Mouse (Mus musculus) left cerebral cortex, adult 11 months (tissue): Measurements from ENCODE around the gene Nsd1.
"Not testable (repeated sequence)": the region's sequence is repeated elsewhere in the genome, so short reads cannot be mapped to it uniquely, and the experiment has no call there.

Experiments used
- DNase-seq: peaks from one replicate; pipeline ENCODE4 v3.0.0; 2022; ENCODE audit warnings: low spot score

Nsd1 gene

DNA sequence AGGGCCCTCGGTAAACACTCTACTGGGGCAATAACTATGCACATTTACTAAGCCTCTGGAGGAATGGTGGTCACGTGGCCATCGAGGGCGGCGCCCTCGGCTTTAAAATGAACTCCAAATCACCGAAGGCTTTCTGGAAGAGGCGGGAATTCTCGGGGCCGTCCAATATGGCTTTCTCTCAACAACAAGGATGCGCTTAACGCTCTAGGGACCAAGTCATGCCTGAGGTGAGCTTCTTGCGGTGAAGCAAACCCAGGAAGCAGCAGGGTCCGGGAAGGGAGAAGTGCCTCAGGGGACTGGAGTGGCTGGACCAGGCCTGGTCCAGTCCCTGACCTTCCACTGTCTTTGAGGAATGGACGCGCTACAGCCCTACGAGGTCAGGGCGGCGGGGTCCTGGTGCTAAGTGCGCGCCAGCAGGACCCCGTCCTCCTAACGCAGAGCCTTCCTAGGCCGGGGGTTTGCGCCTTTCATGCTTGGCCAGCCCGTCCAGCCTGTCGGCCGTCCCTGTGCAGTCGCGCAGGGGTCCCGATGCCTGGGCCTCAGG lies at the start of gene Nsd1:
Nsd1 (plus strand) TSS at position 134 of the 544 bp plus-strand sequence.
- DNase-seq = no peak

DNA sequence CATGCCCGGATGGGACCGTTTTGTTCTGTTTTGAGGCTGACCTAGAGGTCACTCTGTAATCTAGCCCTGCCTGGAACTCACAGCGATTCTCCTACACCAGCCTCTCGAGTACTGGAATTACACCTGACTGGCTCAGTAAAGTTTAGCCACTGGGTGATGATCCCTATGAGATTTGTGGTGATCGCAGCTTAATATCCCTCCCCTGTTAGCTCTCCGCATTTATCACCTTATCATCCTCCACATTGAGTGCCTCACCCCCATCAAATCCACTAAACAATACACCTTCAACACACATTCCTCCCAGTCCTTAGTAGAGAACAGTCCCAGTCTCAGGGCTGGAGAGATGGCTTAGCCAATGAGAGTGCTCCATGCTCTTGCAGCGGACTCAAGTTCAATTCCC lies 47.2 kb upstream of the Nsd1 start:
- DNase-seq = no peak

DNA sequence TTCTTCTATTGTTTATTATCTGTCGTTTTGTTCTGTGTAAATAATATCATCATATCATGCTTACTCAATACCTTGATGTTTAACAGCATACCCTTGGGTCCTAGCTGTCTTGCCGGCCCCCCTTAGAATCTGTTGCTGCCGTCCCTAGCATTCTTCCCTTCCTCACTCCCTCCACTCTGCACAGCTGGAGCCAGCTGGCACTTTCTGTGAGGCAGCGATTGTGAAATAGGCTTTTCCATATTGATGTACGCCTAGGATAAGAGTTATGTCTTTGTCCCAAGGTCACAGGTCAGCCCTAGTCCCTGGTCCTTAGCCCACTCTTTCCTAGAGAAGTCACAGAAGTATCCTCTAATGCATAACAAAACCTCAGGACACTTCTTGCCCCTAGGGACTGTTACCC lies 46.0 kb upstream of the Nsd1 start:
- DNase-seq = no peak

DNA sequence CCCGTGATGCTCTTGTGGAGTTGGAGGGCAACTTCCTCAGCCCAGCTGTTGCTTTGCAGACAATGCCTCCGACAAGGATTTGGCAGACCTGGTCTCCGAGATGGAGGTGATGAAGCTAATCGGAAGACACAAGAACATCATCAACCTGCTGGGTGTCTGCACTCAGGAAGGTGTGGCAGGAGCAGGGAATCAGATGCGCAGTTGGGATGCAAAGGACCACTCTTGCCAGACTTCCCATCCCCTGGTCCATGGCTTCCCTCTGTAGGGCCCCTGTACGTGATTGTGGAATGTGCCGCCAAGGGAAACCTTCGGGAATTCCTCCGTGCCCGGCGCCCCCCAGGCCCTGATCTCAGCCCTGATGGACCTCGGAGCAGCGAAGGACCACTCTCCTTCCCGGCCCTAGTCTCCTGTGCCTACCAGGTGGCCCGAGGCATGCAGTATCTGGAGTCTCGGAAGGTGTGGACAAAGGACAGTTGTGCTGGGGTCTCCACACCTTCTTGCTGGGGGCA lies 43.7 kb upstream of the Nsd1 start:
- no peak for DNase-seq

DNA sequence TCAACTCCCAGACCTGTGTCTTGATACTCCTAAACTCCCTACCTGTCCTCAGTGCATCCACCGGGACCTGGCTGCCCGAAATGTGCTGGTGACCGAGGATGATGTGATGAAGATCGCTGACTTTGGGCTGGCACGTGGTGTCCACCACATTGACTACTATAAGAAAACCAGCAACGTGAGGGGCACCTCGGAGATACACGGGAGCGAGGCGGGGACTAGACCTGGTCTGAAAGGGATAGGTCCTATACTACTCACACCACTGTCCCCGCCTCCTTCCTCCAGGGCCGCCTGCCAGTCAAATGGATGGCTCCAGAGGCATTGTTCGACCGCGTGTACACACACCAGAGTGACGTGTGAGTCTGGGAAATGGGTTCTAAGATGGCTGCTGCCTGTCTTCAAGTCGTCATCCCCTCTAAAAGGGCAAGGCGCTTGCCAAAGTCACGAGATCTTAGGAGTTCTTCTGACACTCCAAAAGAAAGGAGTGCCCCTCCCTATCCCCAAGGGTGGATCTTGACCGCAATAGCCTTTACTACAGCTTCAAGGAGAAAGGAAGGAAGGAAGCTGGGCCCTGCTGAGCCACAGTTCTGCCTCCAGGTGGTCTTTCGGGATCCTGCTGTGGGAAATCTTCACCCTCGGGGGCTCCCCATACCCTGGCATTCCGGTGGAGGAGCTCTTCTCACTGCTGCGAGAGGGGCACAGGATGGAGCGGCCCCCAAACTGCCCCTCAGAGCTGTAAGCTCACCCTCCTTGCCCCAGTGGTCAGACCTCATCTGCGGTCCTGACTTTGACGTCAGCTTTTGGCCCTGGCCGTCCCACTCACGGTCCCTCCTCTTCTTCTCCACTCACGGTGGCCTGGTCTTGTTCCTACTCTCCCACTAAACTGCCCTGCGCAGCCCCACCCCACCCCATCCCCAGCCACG lies 42.5 kb upstream of the Nsd1 start:
- DNase-seq = no peak

DNA sequence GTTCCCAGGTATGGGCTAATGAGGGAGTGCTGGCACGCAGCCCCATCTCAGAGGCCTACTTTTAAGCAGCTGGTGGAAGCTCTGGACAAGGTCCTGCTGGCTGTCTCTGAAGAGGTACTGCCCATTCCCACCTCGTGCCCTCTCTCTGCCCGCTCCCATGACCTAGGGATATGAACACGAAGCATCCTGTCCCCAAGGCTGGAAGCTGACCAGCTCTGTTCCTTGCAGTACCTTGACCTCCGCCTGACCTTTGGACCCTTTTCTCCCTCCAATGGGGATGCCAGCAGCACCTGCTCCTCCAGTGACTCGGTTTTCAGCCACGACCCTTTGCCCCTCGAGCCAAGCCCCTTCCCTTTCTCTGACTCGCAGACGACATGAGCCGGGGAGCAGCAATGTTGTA lies 41.8 kb upstream of the Nsd1 start:
- DNase-seq = no peak

DNA sequence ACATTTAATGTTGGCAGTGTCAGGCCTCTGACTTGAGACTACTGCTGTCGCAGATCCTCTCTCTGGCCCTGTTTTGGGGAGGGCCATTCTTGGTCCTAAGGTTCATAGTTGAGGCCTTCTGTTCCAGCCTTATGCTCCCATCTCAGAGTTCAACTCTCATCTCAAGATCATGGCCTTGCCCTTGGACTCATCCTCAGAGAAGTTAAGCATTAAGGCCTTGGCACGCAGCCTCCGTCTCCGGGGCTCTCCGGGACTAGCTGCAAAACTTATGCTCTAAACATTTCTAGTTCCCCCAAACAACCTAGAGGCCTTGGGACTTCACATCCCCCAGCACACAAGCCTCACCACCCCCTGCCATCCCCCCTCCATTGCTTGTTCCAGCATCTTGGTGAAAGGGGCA lies 41.3 kb upstream of the Nsd1 start:
- DNase-seq = no peak

DNA sequence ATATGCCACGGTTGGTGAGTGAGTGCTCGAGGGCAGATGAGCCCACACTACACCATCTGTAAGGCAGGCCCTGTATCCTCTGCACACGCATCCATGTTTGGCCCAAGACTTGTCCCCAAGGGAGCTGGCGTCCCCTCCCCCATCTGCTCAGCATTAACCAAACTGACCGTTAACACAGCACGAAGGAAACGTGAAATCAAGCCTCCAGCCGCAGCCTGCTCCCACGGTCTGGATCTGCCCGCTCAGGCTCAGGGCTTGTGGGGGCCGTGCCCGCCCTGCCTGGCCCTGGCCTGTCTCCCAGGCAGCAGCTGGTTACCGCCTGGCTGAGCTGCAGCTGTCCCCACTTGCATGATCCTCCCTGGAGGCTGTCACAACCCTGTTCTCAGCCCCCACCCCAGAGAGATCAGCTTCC lies 40.6 kb upstream of the Nsd1 start:
- no peak for DNase-seq

DNA sequence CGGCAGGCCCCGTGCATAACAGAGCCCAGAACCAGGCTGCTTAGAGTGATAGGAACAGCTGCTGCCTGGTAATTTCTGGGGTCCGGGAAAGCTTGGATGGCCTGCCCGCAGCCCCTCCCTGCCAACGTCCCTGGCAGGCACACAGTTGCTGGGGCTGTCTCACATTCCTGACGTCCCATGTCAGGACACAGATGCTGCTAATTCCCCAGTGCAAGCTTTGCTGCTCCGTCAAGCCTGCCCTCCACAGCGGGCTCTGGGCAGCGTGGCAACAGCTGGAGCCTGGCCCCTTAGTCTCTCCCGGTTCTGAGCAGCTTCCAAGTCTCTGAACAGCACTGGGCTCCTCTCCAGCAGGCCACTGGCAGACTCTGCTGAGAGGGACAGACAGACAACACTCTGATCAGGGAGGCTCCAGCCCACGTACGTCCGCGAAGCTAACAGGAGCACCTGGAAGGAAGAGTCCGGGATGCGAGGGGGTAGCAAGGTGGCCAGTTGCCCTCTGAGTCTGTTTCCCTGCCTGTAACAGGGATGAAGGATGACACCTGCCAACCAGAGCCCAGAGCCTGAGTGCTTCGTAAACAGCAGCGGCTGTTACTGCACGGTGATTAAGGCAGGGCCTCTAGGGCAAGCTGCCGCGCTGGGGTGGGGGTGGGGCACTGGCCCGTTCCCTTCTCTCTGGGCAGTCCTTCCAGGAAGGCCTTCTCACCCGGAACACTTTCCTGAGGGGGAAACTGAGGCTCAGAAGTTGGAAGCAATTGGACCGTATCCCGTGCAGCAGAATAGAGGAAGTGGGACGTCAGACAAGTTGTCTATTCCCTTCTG lies 37.9 kb upstream of the Nsd1 start:
- DNase-seq = peak; percentile 63

DNA sequence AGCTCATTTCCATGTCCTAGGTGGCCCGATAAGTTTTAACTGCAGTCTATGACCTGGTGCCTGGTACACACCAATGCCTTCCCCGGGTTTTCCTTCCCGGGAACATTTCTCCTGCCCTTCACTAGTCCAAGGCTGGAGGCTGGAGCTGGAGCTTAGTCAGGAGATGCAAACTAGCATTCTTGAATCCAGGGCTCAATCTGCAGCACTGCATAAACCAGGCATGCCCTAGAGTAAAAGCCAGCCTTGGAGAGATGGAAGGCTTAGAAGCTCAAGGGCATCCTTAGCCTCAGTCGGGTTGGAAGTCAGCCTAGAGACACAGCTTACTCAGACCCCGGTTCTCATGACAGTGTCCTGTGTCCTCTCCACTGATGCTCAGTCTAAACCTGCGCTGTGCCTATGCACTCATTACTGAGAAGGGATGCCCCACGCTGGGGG lies 37.2 kb upstream of the Nsd1 start:
- no peak for DNase-seq

DNA sequence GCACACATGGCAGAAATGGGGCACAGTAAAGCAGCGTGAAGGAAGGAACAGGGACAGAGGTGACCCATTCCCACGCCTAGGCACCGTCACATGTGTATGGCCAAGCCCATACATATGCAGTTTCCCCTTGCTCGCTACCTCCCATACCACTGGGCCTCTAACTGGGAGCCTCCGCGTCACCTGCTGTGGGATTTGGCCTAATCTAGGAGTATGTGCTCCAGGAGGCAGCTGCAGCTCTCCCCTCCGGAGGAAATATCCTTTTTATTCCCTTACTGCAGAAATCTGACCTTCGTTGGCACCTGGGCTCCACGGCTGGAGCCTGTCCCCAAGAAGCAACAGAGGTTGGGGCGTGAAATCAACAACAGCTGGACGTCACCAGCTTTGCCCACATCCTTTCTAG lies 35.2 kb upstream of the Nsd1 start:
- no peak for DNase-seq

DNA sequence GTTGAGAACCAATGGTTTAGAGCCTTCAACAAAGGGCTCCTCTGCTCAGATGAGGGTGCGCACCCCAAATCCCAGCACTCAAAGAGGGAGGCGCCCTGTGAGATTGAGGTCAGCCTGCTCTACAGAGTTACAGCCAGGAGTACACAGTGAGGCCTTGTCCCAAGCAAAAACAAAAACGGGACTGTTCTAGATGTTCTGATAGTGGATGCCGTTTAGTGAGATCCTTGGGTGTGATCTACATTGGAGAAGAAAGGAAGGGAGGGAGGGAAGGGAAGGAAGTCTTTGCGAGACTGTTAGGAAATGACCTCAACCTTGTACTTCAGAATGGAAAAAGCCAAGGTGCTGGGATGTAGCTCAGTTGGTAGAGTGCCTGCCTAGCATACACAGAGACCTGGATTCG lies 33.3 kb upstream of the Nsd1 start:
- no peak for DNase-seq

DNA sequence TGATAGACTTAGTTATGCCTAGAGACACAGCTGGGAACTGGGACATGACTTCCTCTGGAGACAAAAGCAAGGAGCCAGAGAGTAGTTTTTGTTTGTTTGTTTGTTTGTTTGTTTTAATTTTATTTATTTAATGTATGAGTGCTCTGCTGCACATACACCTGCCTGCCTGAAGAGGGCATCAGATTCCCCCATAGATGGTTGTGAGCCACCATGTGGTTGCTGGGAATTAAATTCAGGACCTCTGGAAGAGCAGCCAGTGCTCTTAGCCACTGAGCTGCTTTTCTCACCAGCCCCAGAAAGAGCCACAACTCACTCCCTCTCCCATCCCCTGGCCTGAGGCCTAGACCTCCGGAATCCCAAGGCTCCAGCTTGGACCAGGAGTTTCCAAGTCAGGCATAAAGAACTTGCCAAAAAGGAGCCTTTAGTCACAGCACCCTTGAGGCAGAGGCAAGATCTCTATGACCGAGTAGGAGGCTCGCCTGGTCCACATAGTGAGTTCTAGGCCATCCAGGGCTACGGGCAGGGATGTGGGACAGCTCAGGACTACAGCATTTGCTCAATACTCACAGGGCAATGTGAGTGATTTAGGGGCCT lies 31.6 kb upstream of the Nsd1 start:
- DNase-seq = no peak

DNA sequence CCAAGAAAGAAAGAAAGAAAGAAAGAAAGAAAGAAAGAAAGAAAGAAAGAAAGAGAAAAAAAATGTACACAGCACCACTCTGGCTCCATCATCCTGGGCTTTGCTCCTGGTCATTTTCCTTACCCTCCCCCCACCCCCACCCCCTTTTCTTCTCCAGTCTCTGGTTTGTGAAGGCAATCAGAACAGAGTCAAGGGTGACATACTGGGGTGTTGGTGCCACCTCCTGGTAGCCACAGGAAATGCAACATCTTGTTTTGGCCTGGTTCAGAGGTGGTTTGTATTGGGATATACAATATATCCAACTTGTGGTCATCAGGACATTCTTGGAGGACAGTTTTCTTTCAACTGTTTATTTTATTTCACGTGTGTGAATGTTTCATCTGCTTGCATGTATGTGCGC lies 31.0 kb upstream of the Nsd1 start:
- peak; percentile 75 for DNase-seq

DNA sequence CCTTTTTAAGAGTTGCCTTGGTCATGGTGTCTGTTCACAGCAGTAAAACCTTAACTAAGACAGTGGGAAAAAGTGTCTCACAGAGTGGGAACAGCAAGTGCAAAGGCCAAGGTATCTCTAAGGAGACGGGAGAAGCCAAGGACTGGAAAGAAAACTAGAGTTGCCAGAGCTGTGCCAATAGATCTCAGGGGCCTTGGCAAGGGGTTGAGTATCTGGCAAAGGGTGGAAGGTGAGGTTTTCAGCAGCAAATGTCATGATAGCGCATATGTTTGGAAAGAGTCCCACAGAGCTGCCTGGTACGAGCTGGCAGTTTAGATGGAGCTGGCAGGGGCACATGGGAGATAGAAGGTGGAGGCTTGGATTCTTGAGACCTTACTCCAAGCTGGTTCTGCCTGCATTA lies 30.0 kb upstream of the Nsd1 start:
- DNase-seq = no peak

DNA sequence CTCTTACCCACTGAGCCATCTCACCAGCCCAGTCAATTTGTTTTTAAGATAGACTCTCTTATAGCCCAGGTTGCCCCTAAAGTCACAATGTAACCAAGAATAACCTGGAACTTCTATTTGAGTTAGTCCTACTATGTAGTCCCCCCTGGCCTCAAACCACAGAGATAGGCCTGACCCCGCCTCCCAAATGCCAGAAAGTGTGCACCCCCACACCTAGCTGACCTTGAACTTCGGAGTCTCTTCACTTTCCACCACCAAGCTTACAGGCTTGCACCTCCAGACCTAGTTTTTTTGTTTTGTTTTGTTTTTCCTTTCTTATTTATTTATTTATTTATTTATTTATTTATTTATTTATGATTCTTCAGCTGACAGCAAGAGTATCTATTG lies 27.8 kb upstream of the Nsd1 start:
- DNase-seq = no peak

DNA sequence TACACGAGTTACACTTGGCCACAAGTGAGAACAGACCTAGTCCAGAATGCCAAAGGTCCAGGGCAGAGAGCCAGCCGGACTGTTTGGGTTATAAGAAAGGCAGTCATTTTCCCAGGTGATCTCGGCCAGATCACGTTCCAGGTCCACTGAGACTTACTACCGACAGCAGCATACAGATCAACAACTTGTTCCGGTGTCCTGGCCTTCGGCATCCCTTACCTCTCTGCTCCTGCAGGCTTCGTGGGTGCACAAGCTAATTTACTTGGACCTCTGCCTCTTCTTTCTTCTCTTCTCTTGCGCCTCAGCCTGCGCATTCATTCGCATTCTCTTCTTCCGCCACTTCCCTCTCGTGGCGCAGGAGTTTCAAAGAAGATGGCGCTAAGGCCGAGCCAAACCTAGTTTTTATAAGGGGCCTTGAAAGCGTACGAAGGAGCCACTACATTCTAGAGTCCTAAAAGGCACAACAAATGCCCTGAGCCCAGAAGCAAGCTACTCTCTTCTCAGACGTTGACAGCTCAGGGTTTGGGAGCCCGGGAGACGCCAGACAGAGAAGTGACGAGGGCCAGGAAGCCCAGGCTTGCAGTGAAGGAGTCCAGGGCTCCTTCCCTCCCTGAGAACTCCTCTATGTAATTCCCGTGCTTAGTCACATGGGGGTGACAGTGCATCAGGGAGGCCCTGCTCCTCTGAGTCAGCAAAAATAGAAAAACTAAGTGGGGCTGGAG lies 27.2 kb upstream of the Nsd1 start:
- peak; percentile 58 for DNase-seq

DNA sequence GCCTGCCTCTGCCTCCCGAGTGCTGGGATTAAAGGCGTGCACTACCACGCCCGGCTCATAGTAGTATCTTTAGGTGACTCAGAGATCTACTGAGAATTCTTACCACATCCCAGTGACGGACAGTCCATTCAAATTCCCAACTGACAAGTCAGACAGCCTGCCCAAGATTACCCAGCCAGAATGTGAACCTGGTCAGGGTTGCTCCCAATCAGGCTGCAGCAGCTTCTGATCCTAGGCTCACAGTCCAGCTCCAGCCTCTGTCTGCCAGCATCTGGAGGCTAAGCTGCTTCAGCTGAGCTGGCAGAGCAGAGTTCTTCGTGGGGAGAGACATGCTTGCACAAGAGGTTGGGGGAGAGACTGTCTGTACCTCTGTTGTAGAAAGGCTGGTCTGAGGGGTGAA lies 26.2 kb upstream of the Nsd1 start:
- no peak for DNase-seq

DNA sequence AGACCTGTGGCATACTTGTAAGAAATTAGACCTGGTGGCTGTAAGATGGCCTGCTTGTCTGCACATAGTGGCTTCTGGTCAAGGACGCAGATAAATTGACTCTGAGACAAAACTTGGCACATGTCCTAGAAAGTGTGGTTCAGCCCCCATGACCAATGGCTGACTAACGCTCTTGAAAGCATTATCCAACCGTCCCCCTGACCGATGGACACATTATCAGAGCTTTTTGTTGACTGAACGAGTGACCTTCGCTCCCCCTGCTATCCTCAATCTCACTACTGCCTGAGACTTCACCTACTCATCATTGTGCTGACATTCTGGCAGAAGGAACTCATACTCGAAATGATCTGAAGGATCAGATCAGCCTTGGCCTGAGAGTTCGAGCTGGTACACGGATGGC lies 22.5 kb upstream of the Nsd1 start:
- DNase-seq = not testable (repeated sequence)

DNA sequence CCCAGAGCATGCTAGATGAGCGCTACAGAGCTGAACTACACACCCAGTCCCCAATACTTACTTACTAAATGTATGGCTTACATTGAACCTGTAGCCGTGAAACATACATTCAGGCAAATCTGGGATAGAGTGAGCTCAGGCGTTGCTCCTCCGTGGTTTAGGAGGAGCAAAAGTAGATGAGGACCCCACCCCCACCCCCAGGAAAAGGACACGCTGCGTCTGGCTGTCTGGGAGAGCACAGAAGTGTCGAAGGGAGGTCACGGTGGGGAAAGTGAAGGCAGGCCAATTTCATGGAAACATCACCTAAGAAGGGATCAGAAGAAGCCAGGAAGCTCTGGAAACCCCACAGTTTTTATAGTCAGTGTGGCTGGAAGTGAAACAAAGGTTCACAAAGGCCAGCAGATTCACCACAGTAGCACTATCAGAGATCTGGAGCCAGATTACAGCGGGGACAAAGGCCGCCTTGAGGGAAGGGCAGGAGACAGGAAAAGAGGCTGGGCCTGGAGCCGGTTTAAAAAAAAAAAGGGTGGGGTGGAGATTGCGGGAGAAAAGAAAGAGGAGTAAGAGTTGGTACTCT lies 20.0 kb upstream of the Nsd1 start:
- no peak for DNase-seq

DNA sequence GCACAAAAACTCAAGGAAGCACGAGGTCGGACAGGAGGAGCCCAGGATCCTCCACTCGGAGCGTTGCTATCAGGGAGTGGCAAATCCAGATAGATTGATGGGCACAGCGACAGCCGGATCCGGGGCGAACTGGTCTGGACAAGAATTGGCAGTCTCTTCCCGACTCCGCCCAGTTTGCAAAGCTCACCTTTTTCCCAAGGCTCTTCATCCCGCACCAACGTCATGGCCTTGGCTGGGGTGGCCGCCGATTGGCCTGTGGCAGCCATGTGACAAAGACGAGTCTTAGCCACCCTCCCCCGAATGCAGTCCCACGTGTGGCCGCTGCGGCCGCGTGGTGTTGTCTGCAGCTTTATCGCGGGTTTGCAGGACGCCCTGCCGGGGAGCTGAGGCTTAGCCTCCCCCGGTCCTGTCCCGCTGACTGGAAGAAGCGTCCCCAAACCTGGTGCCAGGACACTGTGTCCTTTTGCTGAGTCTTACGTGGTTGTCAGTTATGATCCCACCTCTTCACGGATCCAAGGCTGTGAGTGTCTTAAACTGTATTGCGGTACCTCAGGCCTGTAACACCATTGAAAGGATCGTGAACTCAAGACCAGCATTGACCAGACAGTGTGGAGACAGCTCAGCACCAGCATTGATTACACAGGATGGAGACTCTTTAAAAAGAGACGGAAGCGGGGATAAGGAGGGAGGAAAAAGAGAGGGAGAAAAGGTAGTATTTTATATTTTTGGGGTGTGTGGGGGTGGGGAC lies 19.3 kb upstream of the Nsd1 start:
- DNase-seq = peak; percentile 91
